ENCODE assay signal across 1 mouse cellular context in the genomic region with DNA sequence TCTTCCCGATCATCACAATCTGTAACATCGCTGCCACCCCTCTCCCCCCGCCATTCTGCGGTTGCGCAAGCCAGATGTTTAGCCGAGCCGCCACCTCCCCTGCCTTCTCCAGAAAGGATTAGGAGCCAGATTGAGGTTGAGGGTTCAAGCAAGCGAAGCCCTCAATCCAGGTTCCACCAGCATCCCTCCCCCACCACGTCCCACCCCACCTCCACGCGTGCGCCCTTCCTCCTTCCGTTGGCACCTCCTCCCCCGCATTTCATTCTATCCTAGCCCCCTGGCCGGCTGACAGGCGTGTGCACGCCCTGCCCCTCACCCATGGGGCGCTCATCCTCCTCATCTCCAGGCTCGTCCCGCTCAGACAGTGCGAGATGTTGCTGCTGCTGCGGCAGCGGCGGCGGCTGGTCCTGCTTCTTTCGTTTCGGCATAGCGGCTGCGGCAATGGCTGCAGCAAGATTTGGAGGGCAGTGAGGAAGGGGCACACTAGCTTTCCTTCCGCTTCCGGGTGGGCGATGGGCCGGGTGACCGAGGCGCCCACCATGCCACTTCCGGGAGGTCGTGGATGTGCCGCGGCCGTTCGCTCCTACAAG.
A peak's percentile ranks its signal among the peaks of the same experiment; 100 is the strongest.
TF ChIP-seq lines count a peak whose summit lies in the region.

No protein-coding gene starts in this region.

TF ChIP-seq in myocyte, 11 proteins besides CTCF, POLR2A, EP300 and RAD21:
- TF ChIP-seq POLR2AphosphoS2 (IDR thresholded peaks at IDR 0.05; ENCODE audit: insufficient read length, low read depth): peak; percentile 55
- TF ChIP-seq TCF12 (IDR thresholded peaks at IDR 0.05; ENCODE audit: insufficient read depth, poor library complexity, severe bottlenecking): no peak
- TF ChIP-seq CEBPB (IDR thresholded peaks at IDR 0.05; ENCODE audit: insufficient read depth, poor library complexity, severe bottlenecking): 0 out of 2 replicates have a peak, but pooled peaks have one; percentile 37
- TF ChIP-seq MYOG (IDR thresholded peaks at IDR 0.05; ENCODE audit: control insufficient read depth in 1 of 3, insufficient read depth in 1 of 3, insufficient read length in 2 of 3, low read depth in 2 of 3): no peak
- no peak for TF ChIP-seq SRF (IDR thresholded peaks at IDR 0.05; ENCODE audit: control insufficient read depth, insufficient read length, low read depth)
